Mouse (Mus musculus): ENCODE data around the gene Dnah6. TPM values are rescaled to one million over a fixed set of nuclear protein-coding genes. Genes with fewer than 3 reads are reported as not detected.

The Dnah6 gene
- polyA plus RNA-seq, 1 experiment from 2014 or later, result 0.71 TPM

DNA sequence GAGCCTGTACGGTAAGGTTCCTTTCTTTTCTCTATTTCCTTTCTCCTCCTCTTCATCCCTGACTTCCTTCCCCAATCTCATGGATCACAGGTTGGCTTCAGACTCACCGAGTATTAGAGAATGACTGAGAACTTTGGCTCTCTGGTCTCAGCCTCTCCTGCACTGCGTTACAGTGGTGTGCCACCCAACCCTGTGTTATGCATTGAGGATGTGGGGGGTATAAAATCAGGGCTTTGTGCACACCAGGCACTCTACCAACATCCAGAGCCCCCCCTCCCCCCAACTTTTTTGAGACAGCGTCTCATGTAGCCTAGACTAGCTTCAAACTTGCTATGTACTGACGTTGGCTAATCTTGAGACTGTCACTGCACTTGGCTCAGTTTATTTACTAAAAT, 227.8 kb downstream of the Dnah6 start:
- no peaks in the 10 kb centered on the region for H3K27me3 ChIP-seq (ENCODE audit: control insufficient read depth, insufficient read depth, low read length)
- H3K4me2 ChIP-seq (replicated peaks; ENCODE audit: low read depth, low read length), result no peak overlapping the region
- 91% methylated on average over 5 of the region's 5 CpGs for WGBS
- H3K4me3 ChIP-seq (ENCODE audit: low read depth, low read length), result no peak overlapping the region
- H3K9ac ChIP-seq (ENCODE audit: low read depth, low read length), result no peak overlapping the region
- H3K27ac ChIP-seq (ENCODE audit: low read depth, low read length), result no peak overlapping the region
- no peaks in the 10 kb centered on the region for H3K9me3 ChIP-seq (ENCODE audit: control insufficient read depth, low read length)
- ATAC-seq (ENCODE audit: low FRiP score), result no peak
- no peaks in the 10 kb centered on the region for H3K4me1 ChIP-seq (replicated peaks; ENCODE audit: control insufficient read depth, insufficient read depth, low read length)
- DNase-seq (ENCODE audit: low spot score), result no peak
- no peaks in the 10 kb centered on the region for H3K36me3 ChIP-seq (ENCODE audit: control insufficient read depth, insufficient read depth, low read length)

DNA sequence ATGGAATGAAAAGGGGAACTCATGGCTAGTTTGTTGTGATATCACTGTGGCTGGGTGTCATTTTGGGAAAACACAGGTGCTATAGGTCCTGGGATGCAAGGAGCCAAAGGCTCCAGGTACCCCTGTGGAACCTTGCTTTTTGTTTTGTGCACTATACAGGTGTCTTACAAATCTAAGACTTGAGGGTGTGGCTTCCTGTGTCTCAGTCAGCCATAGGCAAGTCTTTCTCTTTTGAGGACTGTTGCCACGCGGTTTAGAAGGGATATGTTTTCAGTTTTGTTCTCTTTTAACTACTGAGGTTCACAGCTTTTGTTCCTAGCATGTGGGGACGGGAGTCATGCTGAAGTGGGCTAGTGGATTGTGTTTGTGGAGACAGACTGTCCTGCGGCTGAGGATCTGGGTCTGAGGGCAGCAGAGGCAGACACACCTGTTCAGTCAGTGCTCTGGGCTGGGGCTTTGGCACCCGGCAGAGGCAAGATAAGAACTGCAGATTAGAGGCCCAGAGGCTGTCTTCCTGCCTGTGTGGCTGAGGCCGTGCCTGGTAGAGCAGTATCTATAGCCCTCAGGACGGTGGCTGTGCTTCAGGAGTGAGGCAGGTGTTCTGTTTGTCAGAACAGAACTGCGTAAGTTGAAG, 228.3 kb downstream of the Dnah6 start:
- H3K9me3 ChIP-seq (ENCODE audit: control insufficient read depth, low read length), result no peaks in the 10 kb centered on the region
- no peaks in the 10 kb centered on the region for H3K27me3 ChIP-seq (ENCODE audit: control insufficient read depth, insufficient read depth, low read length)
- H3K4me3 ChIP-seq (ENCODE audit: low read depth, low read length), result no peak overlapping the region
- 75% methylated on average over 8 of the region's 8 CpGs for WGBS
- H3K36me3 ChIP-seq (ENCODE audit: control insufficient read depth, insufficient read depth, low read length), result no peaks in the 10 kb centered on the region
- no peaks in the 10 kb centered on the region for H3K4me1 ChIP-seq (replicated peaks; ENCODE audit: control insufficient read depth, insufficient read depth, low read length)
- no peak overlapping the region for H3K27ac ChIP-seq (ENCODE audit: low read depth, low read length)
- no peak overlapping the region for H3K9ac ChIP-seq (ENCODE audit: low read depth, low read length)
- H3K4me2 ChIP-seq (replicated peaks; ENCODE audit: low read depth, low read length), result no peak overlapping the region
- DNase-seq (ENCODE audit: low spot score) (no peak), ATAC-seq (ENCODE audit: low FRiP score) (no peak)

DNA sequence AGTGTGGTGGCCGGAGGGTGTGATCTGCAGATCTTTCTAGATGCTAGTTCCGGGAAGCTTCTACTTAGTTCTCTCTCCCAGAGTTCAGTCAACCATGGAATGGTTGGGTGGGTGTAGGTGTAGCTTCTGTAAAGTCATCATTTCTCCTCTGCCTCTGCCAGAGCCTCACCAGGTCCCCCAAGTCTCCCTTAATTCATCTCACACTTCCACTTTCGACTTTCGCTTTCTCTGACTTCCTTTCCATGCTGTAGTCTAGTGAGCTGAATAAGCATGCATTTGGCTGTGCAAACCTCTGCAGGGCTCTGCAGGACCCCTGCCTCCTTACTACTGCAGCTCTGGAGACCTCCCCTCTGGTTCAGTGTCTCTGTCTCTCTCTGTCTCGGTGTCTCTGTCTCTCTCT, 231.2 kb downstream of the Dnah6 start:
- 94% methylated on average over 5 of the region's 5 CpGs for WGBS
- Histone ChIP-seq H3K27me3 (ENCODE audit: control insufficient read depth, insufficient read depth, low read length) (no peaks in the 10 kb centered on the region), H3K36me3 (ENCODE audit: control insufficient read depth, insufficient read depth, low read length) (no peaks in the 10 kb centered on the region), H3K4me2 (replicated peaks; ENCODE audit: low read depth, low read length) (no peak overlapping the region), H3K4me3 (ENCODE audit: low read depth, low read length) (no peak overlapping the region), H3K9me3 (ENCODE audit: control insufficient read depth, low read length) (no peaks in the 10 kb centered on the region), H3K27ac (ENCODE audit: low read depth, low read length) (no peak overlapping the region), H3K4me1 (replicated peaks; ENCODE audit: control insufficient read depth, insufficient read depth, low read length) (no peaks in the 10 kb centered on the region), H3K9ac (ENCODE audit: low read depth, low read length) (no peak overlapping the region)
- no peak for ATAC-seq (ENCODE audit: low FRiP score)
- no peak for DNase-seq (ENCODE audit: low spot score)

DNA sequence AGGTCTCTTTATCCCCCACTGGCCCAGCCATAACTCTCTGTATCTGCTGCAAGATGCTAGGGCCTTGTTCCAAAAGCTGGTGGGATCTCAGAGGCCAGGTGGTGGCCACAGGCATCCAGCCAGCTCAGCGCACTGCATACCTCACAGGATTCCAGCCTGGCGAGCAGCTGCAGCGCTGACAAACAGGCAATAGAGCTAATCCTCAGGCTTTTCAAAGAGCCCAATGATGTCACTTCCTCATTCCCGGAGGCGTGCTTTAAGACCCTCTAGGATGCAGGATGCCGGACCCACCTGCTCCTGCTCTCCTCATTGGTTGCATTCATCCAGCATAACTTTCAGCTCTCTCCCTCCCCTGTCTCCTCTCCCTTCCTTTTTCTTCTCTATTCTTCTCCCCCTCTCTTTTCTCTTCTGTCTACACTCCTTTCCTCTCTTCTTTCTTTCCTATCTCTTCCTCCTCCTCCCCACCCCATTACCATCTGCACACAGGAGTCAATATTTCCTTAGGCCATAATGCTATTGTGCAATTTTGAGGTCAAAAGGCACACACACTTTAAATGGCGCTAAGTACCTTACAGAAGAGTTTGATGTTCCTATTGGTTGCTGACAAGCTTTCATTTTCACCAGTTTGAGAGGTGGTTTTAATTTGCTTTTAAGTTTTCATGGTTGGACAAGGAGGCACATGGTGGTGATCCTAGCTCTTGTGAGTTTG, 232.3 kb downstream of the Dnah6 start:
- Histone ChIP-seq H3K9ac (ENCODE audit: low read depth, low read length) (no peak overlapping the region), H3K9me3 (ENCODE audit: control insufficient read depth, low read length) (no peaks in the 10 kb centered on the region), H3K4me1 (replicated peaks; ENCODE audit: control insufficient read depth, insufficient read depth, low read length) (no peaks in the 10 kb centered on the region), H3K27me3 (ENCODE audit: control insufficient read depth, insufficient read depth, low read length) (no peaks in the 10 kb centered on the region), H3K27ac (ENCODE audit: low read depth, low read length) (no peak overlapping the region), H3K4me3 (ENCODE audit: low read depth, low read length) (no peak overlapping the region), H3K4me2 (replicated peaks; ENCODE audit: low read depth, low read length) (no peak overlapping the region), H3K36me3 (ENCODE audit: control insufficient read depth, insufficient read depth, low read length) (no peaks in the 10 kb centered on the region)
- DNase-seq (ENCODE audit: low spot score) (peak; percentile 11), ATAC-seq (ENCODE audit: low FRiP score) (no peak)
- 54% methylated on average over 7 of the region's 7 CpGs for WGBS

GRCm38 (mm10) chr6:72982506-72982905, 238.9 kb downstream of the Dnah6 start:
- 61% methylated on average over 4 of the region's 4 CpGs for WGBS

DNA sequence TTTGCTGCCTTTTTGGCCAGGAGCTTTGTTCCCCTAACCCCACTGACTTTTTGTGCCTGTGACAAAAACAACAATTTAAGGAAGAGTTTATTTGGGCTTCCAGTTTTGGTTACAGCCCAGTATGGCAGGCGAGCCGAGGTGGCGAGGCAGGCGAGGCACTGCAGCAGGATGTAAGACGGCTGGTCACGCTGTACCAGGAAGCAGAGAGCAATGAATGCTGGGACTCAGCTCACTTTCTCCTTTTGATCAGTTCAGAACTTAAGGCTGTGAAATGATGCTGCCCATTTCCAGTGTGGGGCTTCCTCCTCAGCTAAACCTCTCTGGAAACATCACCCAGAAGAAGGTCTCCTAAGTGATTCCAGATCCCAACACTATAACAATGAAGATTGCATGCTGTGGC, 239.6 kb downstream of the Dnah6 start:
- 70% methylated on average over 6 of the region's 6 CpGs for WGBS
- Histone ChIP-seq H3K4me2 (replicated peaks; ENCODE audit: low read depth, low read length) (no peak overlapping the region), H3K27ac (ENCODE audit: low read depth, low read length) (no peak overlapping the region), H3K36me3 (ENCODE audit: control insufficient read depth, insufficient read depth, low read length) (no peaks in the 10 kb centered on the region), H3K9ac (ENCODE audit: low read depth, low read length) (no peak overlapping the region), H3K9me3 (ENCODE audit: control insufficient read depth, low read length) (no peaks in the 10 kb centered on the region), H3K4me1 (replicated peaks; ENCODE audit: control insufficient read depth, insufficient read depth, low read length) (no peaks in the 10 kb centered on the region), H3K4me3 (ENCODE audit: low read depth, low read length) (no peak overlapping the region), H3K27me3 (ENCODE audit: control insufficient read depth, insufficient read depth, low read length) (no peaks in the 10 kb centered on the region)
- ATAC-seq (ENCODE audit: low FRiP score), result no peak
- no peak for DNase-seq (ENCODE audit: low spot score)

More at GRCm38 (mm10) chr6:72982506-72982905, 238.9 kb downstream of the Dnah6 start:
- H3K27ac ChIP-seq (ENCODE audit: low read depth, low read length), result no peak overlapping the region
- ATAC-seq (ENCODE audit: low FRiP score) (no peak), DNase-seq (ENCODE audit: low spot score) (no peak)
- H3K27me3 ChIP-seq (ENCODE audit: control insufficient read depth, insufficient read depth, low read length), result no peaks in the 10 kb centered on the region
- no peak overlapping the region for H3K4me3 ChIP-seq (ENCODE audit: low read depth, low read length)
- H3K4me1 ChIP-seq (replicated peaks; ENCODE audit: control insufficient read depth, insufficient read depth, low read length), result no peaks in the 10 kb centered on the region
- H3K4me2 ChIP-seq (replicated peaks; ENCODE audit: low read depth, low read length), result no peak overlapping the region
- no peaks in the 10 kb centered on the region for H3K9me3 ChIP-seq (ENCODE audit: control insufficient read depth, low read length)
- H3K9ac ChIP-seq (ENCODE audit: low read depth, low read length), result no peak overlapping the region
- no peaks in the 10 kb centered on the region for H3K36me3 ChIP-seq (ENCODE audit: control insufficient read depth, insufficient read depth, low read length)

DNA sequence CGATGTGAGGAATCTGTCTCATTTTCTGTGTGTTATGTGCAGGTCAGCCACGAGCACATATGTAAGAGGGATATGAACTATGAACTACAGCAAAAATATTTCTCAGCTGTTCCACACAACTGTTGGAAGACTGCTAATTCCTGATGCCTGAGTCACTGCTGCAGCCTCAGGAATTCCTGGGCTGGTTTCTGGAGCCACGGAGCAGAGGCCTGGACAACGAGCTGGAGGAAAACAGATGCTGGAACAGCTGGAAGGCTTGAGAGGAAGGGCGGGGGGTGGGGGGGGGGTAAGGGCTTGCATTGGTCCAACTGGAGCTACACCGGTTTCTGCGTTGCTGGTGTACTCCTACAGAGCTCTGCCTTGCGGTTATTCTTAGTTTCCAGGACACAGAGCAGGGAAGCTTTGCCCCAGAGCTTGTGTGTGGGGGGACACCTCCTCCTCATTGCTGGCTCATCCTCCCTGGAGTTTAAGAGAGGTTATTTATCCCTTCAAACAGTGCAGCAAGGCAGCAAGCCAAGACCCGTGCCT, 240.3 kb downstream of the Dnah6 start:
- ATAC-seq (ENCODE audit: low FRiP score) (no peak), DNase-seq (ENCODE audit: low spot score) (no peak)
- WGBS, result 48% methylated on average over 9 of the region's 9 CpGs
- H3K4me1 ChIP-seq (replicated peaks; ENCODE audit: control insufficient read depth, insufficient read depth, low read length), result no peaks in the 10 kb centered on the region
- no peaks in the 10 kb centered on the region for H3K27me3 ChIP-seq (ENCODE audit: control insufficient read depth, insufficient read depth, low read length)
- no peak overlapping the region for H3K4me3 ChIP-seq (ENCODE audit: low read depth, low read length)
- H3K36me3 ChIP-seq (ENCODE audit: control insufficient read depth, insufficient read depth, low read length), result no peaks in the 10 kb centered on the region
- no peak overlapping the region for H3K4me2 ChIP-seq (replicated peaks; ENCODE audit: low read depth, low read length)
- H3K27ac ChIP-seq (ENCODE audit: low read depth, low read length), result no peak overlapping the region
- no peaks in the 10 kb centered on the region for H3K9me3 ChIP-seq (ENCODE audit: control insufficient read depth, low read length)
- no peak overlapping the region for H3K9ac ChIP-seq (ENCODE audit: low read depth, low read length)

- Histone ChIP-seq H3K4me1 (replicated peaks; ENCODE audit: control insufficient read depth, insufficient read depth, low read length) (no peaks in the 10 kb centered on the region), H3K4me2 (replicated peaks; ENCODE audit: low read depth, low read length) (no peak overlapping the region), H3K27me3 (ENCODE audit: control insufficient read depth, insufficient read depth, low read length) (no peaks in the 10 kb centered on the region), H3K9ac (ENCODE audit: low read depth, low read length) (no peak overlapping the region), H3K27ac (ENCODE audit: low read depth, low read length) (no peak overlapping the region), H3K4me3 (ENCODE audit: low read depth, low read length) (no peak overlapping the region), H3K9me3 (ENCODE audit: control insufficient read depth, low read length) (no peaks in the 10 kb centered on the region), H3K36me3 (ENCODE audit: control insufficient read depth, insufficient read depth, low read length) (no peaks in the 10 kb centered on the region)
- ATAC-seq (ENCODE audit: low FRiP score) (no peak), DNase-seq (ENCODE audit: low spot score) (no peak)
- WGBS, result 89% methylated on average over 2 of the region's 2 CpGs
These were observed 244.6 kb downstream of the Dnah6 start for GRCm38 (mm10) chr6:72976866-72977265.

- Histone ChIP-seq H3K27me3 (ENCODE audit: control insufficient read depth, insufficient read depth, low read length) (no peaks in the 10 kb centered on the region), H3K4me1 (replicated peaks; ENCODE audit: control insufficient read depth, insufficient read depth, low read length) (no peaks in the 10 kb centered on the region), H3K4me2 (replicated peaks; ENCODE audit: low read depth, low read length) (no peak overlapping the region), H3K9me3 (ENCODE audit: control insufficient read depth, low read length) (no peaks in the 10 kb centered on the region), H3K4me3 (ENCODE audit: low read depth, low read length) (no peak overlapping the region), H3K27ac (ENCODE audit: low read depth, low read length) (no peak overlapping the region), H3K9ac (ENCODE audit: low read depth, low read length) (no peak overlapping the region), H3K36me3 (ENCODE audit: control insufficient read depth, insufficient read depth, low read length) (no peaks in the 10 kb centered on the region)
- DNase-seq (ENCODE audit: low spot score), result no peak
- 73% methylated on average over 3 of the region's 3 CpGs for WGBS
- no peak for ATAC-seq (ENCODE audit: low FRiP score)
These were observed 250.4 kb downstream of the Dnah6 start for GRCm38 (mm10) chr6:72971074-72971473.
